Mouse (Mus musculus) MEL (cell line): Measurements from ENCODE around the gene Bpifb5. TPM values are rescaled to one million over a fixed set of nuclear protein-coding genes. Genes with fewer than 3 reads are reported as not detected.

Source experiments
- DNase-seq: peaks from one replicate; pipeline ENCODE4 v3.0.0; 2011; ENCODE audit warnings: low read depth, low spot score
- H3K27ac ChIP-seq: 2 replicates; pipeline ENCODE4 v1.5.1; 2012; ENCODE audit warnings: low read depth, mild to moderate bottlenecking, control low read depth, low read length, moderate library complexity; ENCODE audit not compliant: control insufficient read depth
- H3K27me3 ChIP-seq, 2 experiments: fragments of 150-350 bp in 1 of 2; sonication (generic) in 1 of 2; 2 replicates each; pipeline ENCODE4 v1.6.1; 2012; ENCODE audit warnings: low read length in 2 of 2, mild to moderate bottlenecking in 2 of 2, improper control_type of control experiment in 1 of 2, moderate library complexity in 1 of 2; ENCODE audit not compliant: insufficient read depth in 2 of 2, control insufficient read depth in 1 of 2
- H3K36me3 ChIP-seq, 2 experiments: 2 replicates each; pipeline ENCODE4 v1.6.1; 2012 to 2014; ENCODE audit warnings: low read length in 2 of 2, improper control_type of control experiment in 1 of 2, inconsistent platforms in 1 of 2, mild to moderate bottlenecking in 1 of 2; ENCODE audit not compliant: insufficient read depth in 2 of 2, control insufficient read depth in 1 of 2
- H3K4me1 ChIP-seq, 2 experiments: fragments of 150-350 bp in 1 of 2; sonication (generic) in 1 of 2; 2 replicates each; pipeline ENCODE4 v1.6.1; 2012; ENCODE audit warnings: low read length in 2 of 2, improper control_type of control experiment in 1 of 2, mild to moderate bottlenecking in 1 of 2; ENCODE audit not compliant: insufficient read depth in 2 of 2, control insufficient read depth in 1 of 2
- H3K4me3 ChIP-seq, 2 experiments: fragments of 150-350 bp in 1 of 2; sonication (generic) in 1 of 2; 2 replicates each; pipeline ENCODE4 v1.5.1; 2012; ENCODE audit warnings: low read depth in 2 of 2, low read length in 2 of 2, mild to moderate bottlenecking in 2 of 2, moderate library complexity in 2 of 2, control low read depth in 1 of 2, improper control_type of control experiment in 1 of 2; ENCODE audit not compliant: control insufficient read depth in 1 of 2, insufficient read depth in 1 of 2
- H3K79me2 ChIP-seq: 2 replicates; pipeline ENCODE4 v1.6.1; 2012; ENCODE audit warnings: mild to moderate bottlenecking, low read length, moderate library complexity; ENCODE audit not compliant: control insufficient read depth, poor library complexity, insufficient read depth
- H3K9ac ChIP-seq: 2 replicates; pipeline ENCODE4 v1.6.1; 2012; ENCODE audit warnings: low read depth, mild to moderate bottlenecking, control low read depth, low read length, moderate library complexity; ENCODE audit not compliant: control insufficient read depth, poor library complexity, severe bottlenecking
- H3K9me3 ChIP-seq: fragments of 150-350 bp; sonication (generic); replicated peaks from 2 replicates; pipeline ENCODE4 v1.6.1; 2012; ENCODE audit warnings: mild to moderate bottlenecking, low read length, improper control_type of control experiment, moderate library complexity; ENCODE audit not compliant: insufficient read depth
- BHLHE40 ChIP-seq: IDR thresholded peaks from 2 replicates; pipeline ENCODE4 v1.6.1; 2012; ENCODE audit warnings: low read depth, mild to moderate bottlenecking, inconsistent platforms, low read length, improper control_type of control experiment, borderline replicate concordance
- CHD2 ChIP-seq: IDR thresholded peaks from 2 replicates; pipeline ENCODE4 v1.6.1; 2011; ENCODE audit warnings: low read length, improper control_type of control experiment
- CTCF ChIP-seq, 3 experiments: IDR thresholded peaks in 2 of 3; conservative IDR thresholded peaks in 1 of 3; 2 replicates each; pipeline ENCODE4 v1.5.1; 2011 to 2012; ENCODE audit warnings: low read length in 3 of 3, low read depth in 2 of 3, mild to moderate bottlenecking in 2 of 3, improper control_type of control experiment in 1 of 3, inconsistent platforms in 1 of 3, mixed read lengths in 1 of 3, moderate library complexity in 1 of 3; ENCODE audit not compliant: control insufficient read depth in 1 of 3, insufficient read depth in 1 of 3, poor library complexity in 1 of 3, severe bottlenecking in 1 of 3
- ELF1 ChIP-seq: IDR thresholded peaks from 2 replicates; pipeline ENCODE4 v1.6.1; 2014; ENCODE audit warnings: low read depth, mild to moderate bottlenecking, inconsistent platforms, low read length, improper control_type of control experiment, moderate library complexity
- EP300 ChIP-seq, 2 experiments: IDR thresholded peaks; 2 replicates each; pipeline ENCODE4 v1.6.1; 2011; ENCODE audit warnings: improper control_type of control experiment in 2 of 2, low read length in 2 of 2, low read depth in 1 of 2, mild to moderate bottlenecking in 1 of 2
- ETS1 ChIP-seq: IDR thresholded peaks from 2 replicates; pipeline ENCODE4 v1.6.1; 2012; ENCODE audit warnings: low read depth, mild to moderate bottlenecking, inconsistent platforms, low read length, improper control_type of control experiment, moderate library complexity
- GABPA ChIP-seq: IDR thresholded peaks from 2 replicates; pipeline ENCODE4 v1.6.1; 2012; ENCODE audit warnings: low read depth, mild to moderate bottlenecking, inconsistent platforms, low read length, improper control_type of control experiment, moderate library complexity
- GATA1 ChIP-seq: IDR thresholded peaks from 2 replicates; pipeline ENCODE4 v1.6.1; 2011; ENCODE audit warnings: low read depth, low read length, improper control_type of control experiment
- HCFC1 ChIP-seq: IDR thresholded peaks from 2 replicates; pipeline ENCODE4 v1.6.1; 2012; ENCODE audit warnings: low read depth, mild to moderate bottlenecking, inconsistent platforms, low read length, improper control_type of control experiment, moderate library complexity
- JUND ChIP-seq: IDR thresholded peaks from 2 replicates; pipeline ENCODE4 v1.6.1; 2011; ENCODE audit warnings: low read depth, mild to moderate bottlenecking, improper control_type of control experiment, low read length
- KAT2A ChIP-seq: conservative IDR thresholded peaks from 2 replicates; pipeline ENCODE4 v1.6.1; 2012; ENCODE audit warnings: low read depth, low read length, improper control_type of control experiment, inconsistent platforms
- MAFK ChIP-seq: IDR thresholded peaks from 2 replicates; pipeline ENCODE4 v1.6.1; 2011; ENCODE audit warnings: low read depth, mild to moderate bottlenecking, low read length, improper control_type of control experiment, borderline replicate concordance
- MEF2A ChIP-seq: IDR thresholded peaks from 2 replicates; pipeline ENCODE4 v1.6.1; 2014; ENCODE audit warnings: low read depth, mild to moderate bottlenecking, inconsistent platforms, low read length, improper control_type of control experiment; ENCODE audit not compliant: poor library complexity, insufficient replicate concordance, severe bottlenecking; ENCODE audit errors: extremely low read depth
- MYB ChIP-seq: IDR thresholded peaks from 2 replicates; pipeline ENCODE4 v1.6.1; 2011; ENCODE audit warnings: mild to moderate bottlenecking, low read depth, low read length, improper control_type of control experiment
- MYC ChIP-seq: IDR thresholded peaks from 2 replicates; pipeline ENCODE4 v1.6.1; 2011; ENCODE audit warnings: low read depth, mild to moderate bottlenecking, low read length, improper control_type of control experiment, moderate library complexity
- NELFE ChIP-seq: IDR thresholded peaks from 2 replicates; pipeline ENCODE4 v1.6.1; 2011; ENCODE audit warnings: low read depth, low read length, improper control_type of control experiment
- POLR2AphosphoS2 ChIP-seq: IDR thresholded peaks from 2 replicates; pipeline ENCODE4 v1.6.1; 2011; ENCODE audit warnings: low read length, improper control_type of control experiment
- POLR2AphosphoS5 ChIP-seq: IDR thresholded peaks from 2 replicates; pipeline ENCODE4 v1.6.1; 2012; ENCODE audit warnings: low read depth, borderline replicate concordance, mild to moderate bottlenecking, inconsistent platforms, low read length, moderate library complexity, mixed read lengths
- RAD21 ChIP-seq: IDR thresholded peaks from 2 replicates; pipeline ENCODE4 v1.6.1; 2011; ENCODE audit warnings: mild to moderate bottlenecking, low read depth, low read length, improper control_type of control experiment
- RCOR1 ChIP-seq: IDR thresholded peaks from 2 replicates; pipeline ENCODE4 v1.6.1; 2012; ENCODE audit warnings: low read depth, mild to moderate bottlenecking, inconsistent platforms, low read length, improper control_type of control experiment
- SMC3 ChIP-seq: IDR thresholded peaks from 2 replicates; pipeline ENCODE4 v1.6.1; 2011; ENCODE audit warnings: low read depth, low read length, improper control_type of control experiment
- TBP ChIP-seq: IDR thresholded peaks from 2 replicates; pipeline ENCODE4 v1.8.0; 2011; ENCODE audit warnings: low read depth, low read length, improper control_type of control experiment
- UBTF ChIP-seq: IDR thresholded peaks from 2 replicates; pipeline ENCODE4 v1.6.1; 2012; ENCODE audit warnings: low read depth, mild to moderate bottlenecking, inconsistent platforms, low read length, improper control_type of control experiment, moderate library complexity, borderline replicate concordance; ENCODE audit not compliant: insufficient read depth
- ZC3H11A ChIP-seq: IDR thresholded peaks from 2 replicates; pipeline ENCODE4 v1.6.1; 2012; ENCODE audit warnings: low read depth, mild to moderate bottlenecking, inconsistent platforms, low read length, improper control_type of control experiment
- ZKSCAN1 ChIP-seq: IDR thresholded peaks from 2 replicates; pipeline ENCODE4 v1.6.1; 2012; ENCODE audit warnings: low read depth, mild to moderate bottlenecking, inconsistent platforms, low read length, improper control_type of control experiment, moderate library complexity
- ZMIZ1 ChIP-seq: IDR thresholded peaks from 2 replicates; pipeline ENCODE4 v1.6.1; 2012; ENCODE audit warnings: low read depth, mild to moderate bottlenecking, inconsistent platforms, low read length, improper control_type of control experiment, moderate library complexity
- polyA plus RNA-seq, 2 experiments: library from polyadenylated mRNA; stranded (reverse) in 1 of 2; unstranded in 1 of 2; fragments of >175 nt in 1 of 2; fragments of >200 nt in 1 of 2; gene quantifications; 2 replicates each; pipeline versions ENCODE4 v1.2.1 to v1.2.4; 2012; ENCODE audit warnings: low replicate concordance in 2 of 2, low read depth in 1 of 2; ENCODE audit not compliant: insufficient read length in 2 of 2, insufficient read depth in 1 of 2, missing spikeins in 1 of 2
- total RNA-seq: library from RNA; depleted of rRNA; stranded (reverse); fragments of 300-350 nt; gene quantifications from 2 replicates; pipeline ENCODE4 v1.2.3, GENCODE M21; 2012

The Bpifb5 gene
- total and polyA plus RNA-seq, 3 experiments = not detected

GRCm38 (mm10) chr2:154206908-154207307 is 16.6 kb upstream of the Bpifb5 start:
- Histone ChIP-seq H3K9me3 (no peaks in the 10 kb centered on the region), H3K27ac (no peak overlapping the region), H3K36me3 (no peaks in the 10 kb centered on the region), H3K27me3 (no peaks in the 10 kb centered on the region), H3K9ac (no peak overlapping the region), H3K79me2 (no peaks in the 10 kb centered on the region), H3K4me3 (no peak overlapping the region), H3K4me1 (no peaks in the 10 kb centered on the region)
- no peak for TF ChIP-seq UBTF
- no peak for TF ChIP-seq BHLHE40
- no peak for TF ChIP-seq MEF2A
- no peak for TF ChIP-seq ZC3H11A
- TF ChIP-seq CTCF (IDR thresholded peaks at IDR 0.05 in 2 of 3, conservative IDR thresholded peaks at IDR 0.05 in 1 of 3; ENCODE audit: control insufficient read depth in 1 of 3, insufficient read depth in 1 of 3, low read depth in 2 of 3, low read length in 3 of 3, poor library complexity in 1 of 3, severe bottlenecking in 1 of 3) = peak; percentile 40 to 78 (median 42)
- TF ChIP-seq ETS1 = no peak
- DNase-seq = peak; percentile 11

- H3K79me2 ChIP-seq = no peaks in the 10 kb centered on the region
- H3K9ac ChIP-seq = no peak overlapping the region
- H3K4me1 ChIP-seq = no peaks in the 10 kb centered on the region
- H3K27ac ChIP-seq = no peak overlapping the region
- no peak overlapping the region for H3K4me3 ChIP-seq
- TF ChIP-seq CTCF (IDR thresholded peaks at IDR 0.05 in 2 of 3, conservative IDR thresholded peaks at IDR 0.05 in 1 of 3; ENCODE audit: control insufficient read depth in 1 of 3, insufficient read depth in 1 of 3, low read depth in 2 of 3, low read length in 3 of 3, poor library complexity in 1 of 3, severe bottlenecking in 1 of 3) (peak; percentile 23 to 56 (median 40); a peak in 4 of 6 replicates), ETS1 (no peak), SMC3 (peak; percentile 32; the same call in 1 of the 2 replicates), GABPA (no peak), ZKSCAN1 (no peak), RAD21 (peak; percentile 46)
- no peaks in the 10 kb centered on the region for H3K27me3 ChIP-seq
- peak; percentile 39 for DNase-seq
- H3K36me3 ChIP-seq = no peaks in the 10 kb centered on the region
- H3K9me3 ChIP-seq = no peaks in the 10 kb centered on the region
These were observed 14.4 kb upstream of the Bpifb5 start for GRCm38 (mm10) chr2:154209112-154209511.

GRCm38 (mm10) chr2:154211121-154211520 is 12.4 kb upstream of the Bpifb5 start:
- no peak for DNase-seq
- Histone ChIP-seq H3K4me3 (no peak overlapping the region), H3K27ac (no peak overlapping the region), H3K4me1 (no peaks in the 10 kb centered on the region), H3K9me3 (no peaks in the 10 kb centered on the region), H3K36me3 (no peaks in the 10 kb centered on the region), H3K79me2 (no peaks in the 10 kb centered on the region), H3K27me3 (no peaks in the 10 kb centered on the region), H3K9ac (no peak overlapping the region)
- TF ChIP-seq ZC3H11A = no peak
- no peak for TF ChIP-seq KAT2A
- no peak for TF ChIP-seq MYB
- no peak for TF ChIP-seq HCFC1
- no peak for TF ChIP-seq ETS1
- TF ChIP-seq TBP = no peak
- TF ChIP-seq MAFK = no peak
- TF ChIP-seq POLR2AphosphoS2 = no peak
- no peak for TF ChIP-seq EP300 (IDR thresholded peaks at IDR 0.05; ENCODE audit: low read depth in 1 of 2, low read length in 2 of 2)
- TF ChIP-seq ELF1 = no peak
- no peak for TF ChIP-seq CHD2
- TF ChIP-seq RCOR1 = no peak
- no peak for TF ChIP-seq NELFE
- no peak for TF ChIP-seq JUND
- no peak for TF ChIP-seq MYC
- TF ChIP-seq ZKSCAN1 = no peak
- TF ChIP-seq GATA1 = no peak
- no peak for TF ChIP-seq POLR2AphosphoS5
- TF ChIP-seq ZMIZ1 = no peak
